Mouse (Mus musculus): Measurements from ENCODE around the gene Dcpp1. TPM values are rescaled to one million over a fixed set of nuclear protein-coding genes. Genes with fewer than 3 reads are reported as not detected.
"Not testable (repeated sequence)": the region's sequence is repeated elsewhere in the genome, so short reads cannot be mapped to it uniquely, and the experiment has no call there.

Gene Dcpp1
- not detected for total RNA-seq (2021)

DNA sequence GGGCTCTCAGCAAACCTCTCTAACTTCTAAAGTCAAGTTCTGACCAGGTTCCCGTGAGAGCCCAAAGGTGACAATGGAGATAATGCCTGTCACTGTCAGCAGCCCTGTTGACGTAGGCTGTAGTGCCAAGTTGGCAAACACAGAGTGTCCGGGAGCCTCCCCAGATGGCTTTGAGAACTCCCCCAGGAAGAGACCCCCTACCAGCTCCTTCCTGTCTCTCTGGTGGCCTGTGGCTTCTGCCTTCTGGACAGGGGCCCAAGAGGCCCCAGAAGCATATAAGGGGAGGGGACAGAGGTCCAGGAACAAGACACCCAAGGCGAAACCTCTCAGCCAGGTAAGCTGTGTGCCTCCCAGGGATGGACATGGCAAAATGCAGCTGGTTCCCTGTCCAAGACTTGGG is at the start of gene Dcpp1, which contains the start of gene Dcpp2:
TSS of gene Dcpp1 (plus strand) at position 301 of the 400 bp plus-strand sequence.
TSS of gene Dcpp2 (plus strand) at position 305 of the 400 bp plus-strand sequence.
- intact Hi-C loops (cut with DNase I); DNase-seq (ENCODE audit: low spot score in 2 of 2): not testable (repeated sequence)

GRCm38 (mm10) chr17:23831201-23831600 is 49.5 kb upstream of the Dcpp1 start:
- no peak for DNase-seq (ENCODE audit: low spot score in 2 of 2)
- intact Hi-C loops (cut with DNase I) = no loop called here

DNA sequence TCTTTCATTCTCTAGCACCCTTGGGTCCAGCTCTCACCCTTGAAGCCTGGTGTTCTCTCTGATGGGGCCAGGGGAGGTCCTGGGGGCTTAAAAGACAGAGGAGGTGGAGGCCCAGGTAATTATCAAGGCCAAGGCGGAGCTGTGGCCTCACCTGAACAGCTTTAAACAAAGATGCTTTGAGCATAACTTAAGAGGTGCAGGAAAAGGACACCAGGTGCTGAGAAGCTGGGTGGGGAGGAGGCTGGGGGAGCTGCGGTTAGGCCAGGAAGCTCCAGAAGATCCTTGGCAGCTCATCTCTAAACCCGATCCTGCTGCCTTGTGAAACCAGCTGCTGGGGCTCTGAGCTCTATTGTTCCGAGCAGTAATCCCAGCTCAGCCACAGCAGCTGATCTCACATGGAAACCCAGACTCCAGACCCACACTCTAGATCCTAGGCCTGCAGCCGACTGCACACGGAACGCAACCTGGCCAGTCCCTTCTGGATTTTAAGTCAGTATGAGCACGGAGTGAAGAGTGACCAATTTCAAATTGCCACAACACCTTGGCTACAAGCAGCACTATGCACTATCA is 44.6 kb upstream of the Dcpp1 start, which contains the start of gene Prss33:
TSS of gene Prss33 (minus strand) at position 51 of the 570 bp plus-strand sequence.
- intact Hi-C loops (cut with DNase I) = no loop called here
- DNase-seq (ENCODE audit: low spot score in 2 of 2) = no peak

DNA sequence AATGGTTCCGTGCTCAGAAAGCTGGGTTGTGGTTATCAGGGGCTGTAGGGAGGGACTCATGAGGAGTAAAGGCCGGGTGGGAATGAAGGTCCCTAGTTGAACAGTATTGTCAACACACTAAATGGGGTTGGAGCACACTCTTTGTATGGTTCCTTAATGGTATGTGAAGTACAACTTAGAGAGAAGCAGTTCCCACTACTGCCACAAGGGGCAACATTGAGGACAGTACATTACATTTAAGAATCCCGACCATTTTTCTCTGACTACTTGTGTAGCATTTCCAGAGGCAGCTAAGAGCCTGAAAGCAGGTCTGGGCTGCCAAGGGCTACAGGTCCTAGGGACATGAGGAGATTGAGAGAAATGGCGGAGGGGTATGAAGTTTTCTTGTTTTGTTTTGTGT is 39.5 kb upstream of the Dcpp1 start:
- intact Hi-C loops (cut with DNase I) = loop anchor here (5.0 kb wide), 1 partner anchor 69 kb away; the partner anchor contains the start of gene Flywch1
- peak; percentile 56 to 59 for DNase-seq (ENCODE audit: low spot score in 2 of 2)

- no peak for DNase-seq (ENCODE audit: low spot score in 2 of 2)
- intact Hi-C loops (cut with DNase I) = loop anchor here (5.0 kb wide), 1 partner anchor 71 kb away; the partner anchor contains the start of gene Flywch1
Observed at GRCm38 (mm10) chr17:23843141-23843811, 37.4 kb upstream of the Dcpp1 start.

DNA sequence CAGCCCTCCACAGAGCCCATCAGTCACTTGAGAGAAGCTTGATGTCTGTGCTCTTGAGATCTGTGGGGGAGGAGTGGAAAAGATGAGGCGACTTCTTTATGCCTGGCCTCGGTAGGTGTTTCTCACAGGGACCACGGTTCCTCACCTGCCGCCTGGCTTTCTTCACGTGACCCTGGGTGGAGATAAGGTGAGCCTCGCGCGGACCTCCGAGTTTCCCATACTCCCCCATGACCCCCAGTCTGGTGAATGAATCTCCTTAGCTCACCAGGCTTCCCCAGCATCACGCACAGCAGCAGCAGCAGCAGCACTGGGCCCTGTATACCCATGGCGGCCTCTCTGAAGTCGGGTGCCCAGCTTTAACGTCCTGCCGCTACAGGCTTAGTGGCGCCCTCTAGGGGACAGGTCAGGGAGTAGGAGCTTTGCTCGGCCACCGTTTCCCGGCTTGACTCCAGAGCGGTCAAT is 36.8 kb upstream of the Dcpp1 start, which contains the start of the genes Prss32 and Prss41:
TSS of gene Prss32 (plus strand) at position 44 of the 462 bp plus-strand sequence.
TSS of gene Prss41 (minus strand) at position 361 of the 462 bp plus-strand sequence.
- no peak for DNase-seq (ENCODE audit: low spot score in 2 of 2)
- intact Hi-C loops (cut with DNase I) = loop anchor here (5.0 kb wide), 1 partner anchor 72 kb away; the partner anchor contains the start of gene Flywch1

GRCm38 (mm10) chr17:23850028-23850427 is 30.6 kb upstream of the Dcpp1 start:
- intact Hi-C loops (cut with DNase I) = no loop called here
- DNase-seq (ENCODE audit: low spot score in 2 of 2) = no peak

GRCm38 (mm10) chr17:23850853-23851749 is 29.6 kb upstream of the Dcpp1 start:
- DNase-seq (ENCODE audit: low spot score in 2 of 2) = peak; percentile 47 to 53
- intact Hi-C loops (cut with DNase I) = no loop called here

DNA sequence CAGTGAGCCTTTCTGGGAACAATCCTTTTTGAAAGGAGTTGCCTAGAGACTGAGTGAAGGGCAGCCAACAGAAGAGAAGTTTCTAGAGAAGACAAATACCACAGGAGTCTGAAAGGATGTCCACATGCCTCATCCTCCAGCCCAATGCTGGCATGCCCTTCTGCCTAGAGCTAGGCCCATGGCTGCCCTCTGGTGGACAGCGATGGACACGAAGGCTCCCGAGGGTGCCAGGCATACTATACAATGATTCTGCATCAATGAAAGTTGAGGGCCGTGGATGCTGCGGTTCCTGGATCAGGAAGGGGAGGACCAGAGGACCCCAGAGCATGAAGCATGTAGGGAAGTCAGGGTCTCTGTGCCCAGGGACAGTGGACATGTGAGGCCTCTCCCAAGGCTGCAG is 27.4 kb upstream of the Dcpp1 start:
- intact Hi-C loops (cut with DNase I) = no loop called here
- peak in 1 of 2 experiments; percentile 6 for DNase-seq (ENCODE audit: low spot score in 2 of 2)

- intact Hi-C loops (cut with DNase I) = no loop called here
Observed at GRCm38 (mm10) chr17:23854229-23854765, 26.4 kb upstream of the Dcpp1 start.

GRCm38 (mm10) chr17:23857193-23857592 is 23.5 kb upstream of the Dcpp1 start:
- intact Hi-C loops (cut with DNase I) = no loop called here

More at GRCm38 (mm10) chr17:23854229-23854765, 26.4 kb upstream of the Dcpp1 start:
- no peak for DNase-seq (ENCODE audit: low spot score in 2 of 2)

GRCm38 (mm10) chr17:23857913-23858312 is 22.8 kb upstream of the Dcpp1 start:
- no peak for DNase-seq (ENCODE audit: low spot score in 2 of 2)
- intact Hi-C loops (cut with DNase I) = no loop called here

More at GRCm38 (mm10) chr17:23857193-23857592, 23.5 kb upstream of the Dcpp1 start:
- no peak for DNase-seq (ENCODE audit: low spot score in 2 of 2)

DNA sequence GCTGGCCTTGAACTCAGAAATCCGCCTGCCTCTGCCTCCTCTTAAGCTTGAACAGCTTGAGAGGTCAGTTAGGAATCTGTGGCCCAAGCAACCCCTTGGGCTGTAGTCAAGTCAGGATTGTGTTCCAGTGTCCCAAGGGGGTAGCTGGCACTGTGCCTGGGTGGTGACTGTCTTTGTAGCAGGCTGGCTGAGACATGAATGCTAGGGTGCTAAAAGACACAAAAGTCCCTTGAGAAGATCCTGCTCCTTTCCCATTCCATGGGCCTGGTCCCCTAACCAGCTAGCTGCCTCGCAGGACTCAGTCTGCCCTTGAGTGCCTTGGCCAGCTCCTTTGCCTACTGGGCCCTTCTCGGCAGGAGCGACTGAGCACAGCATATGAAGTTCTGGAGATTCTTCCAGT is 17.8 kb upstream of the Dcpp1 start:
- intact Hi-C loops (cut with DNase I) = no loop called here
- DNase-seq (ENCODE audit: low spot score in 2 of 2) = no peak

DNA sequence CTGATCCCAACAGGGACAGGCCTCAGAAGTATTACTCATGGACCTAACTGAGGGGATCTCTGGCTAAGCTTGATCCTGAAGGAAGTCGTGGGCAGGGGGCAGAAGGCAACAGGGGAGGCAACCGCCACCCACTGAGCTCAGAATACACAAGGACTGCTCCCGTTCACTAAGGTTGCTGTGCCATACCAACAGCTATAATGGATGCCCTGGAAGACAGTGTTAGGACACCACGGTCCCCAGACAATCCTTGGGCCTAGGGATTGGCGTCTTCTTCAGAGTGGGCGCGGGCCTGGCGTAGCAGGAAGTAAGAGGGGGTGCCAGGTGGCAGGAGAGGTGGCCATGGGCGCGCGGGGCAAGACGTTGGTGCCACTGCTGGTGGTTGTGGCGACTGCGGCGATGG is 12.9 kb upstream of the Dcpp1 start, which contains the start of gene Prss21:
TSS of gene Prss21 (plus strand) at position 301 of the 400 bp plus-strand sequence.
- DNase-seq (ENCODE audit: low spot score in 2 of 2) = no peak
- intact Hi-C loops (cut with DNase I) = no loop called here

DNA sequence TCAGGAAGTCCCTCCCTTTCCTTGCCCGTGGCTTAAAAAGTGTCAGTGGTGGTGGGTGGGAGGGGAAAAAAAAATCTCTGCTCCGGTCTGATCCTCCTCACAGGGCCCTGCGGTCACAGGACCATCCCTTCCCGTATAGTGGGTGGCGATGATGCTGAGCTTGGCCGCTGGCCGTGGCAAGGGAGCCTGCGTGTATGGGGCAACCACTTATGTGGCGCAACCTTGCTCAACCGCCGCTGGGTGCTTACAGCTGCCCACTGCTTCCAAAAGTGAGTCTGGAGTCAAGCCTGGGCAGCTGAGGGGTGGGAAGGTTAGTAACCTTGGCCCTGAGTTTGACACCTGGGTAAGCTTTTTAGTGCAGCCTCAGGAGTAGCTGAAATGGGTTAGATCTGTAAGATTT is 12.2 kb upstream of the Dcpp1 start:
- DNase-seq (ENCODE audit: low spot score in 2 of 2) = no peak
- intact Hi-C loops (cut with DNase I) = no loop called here

DNA sequence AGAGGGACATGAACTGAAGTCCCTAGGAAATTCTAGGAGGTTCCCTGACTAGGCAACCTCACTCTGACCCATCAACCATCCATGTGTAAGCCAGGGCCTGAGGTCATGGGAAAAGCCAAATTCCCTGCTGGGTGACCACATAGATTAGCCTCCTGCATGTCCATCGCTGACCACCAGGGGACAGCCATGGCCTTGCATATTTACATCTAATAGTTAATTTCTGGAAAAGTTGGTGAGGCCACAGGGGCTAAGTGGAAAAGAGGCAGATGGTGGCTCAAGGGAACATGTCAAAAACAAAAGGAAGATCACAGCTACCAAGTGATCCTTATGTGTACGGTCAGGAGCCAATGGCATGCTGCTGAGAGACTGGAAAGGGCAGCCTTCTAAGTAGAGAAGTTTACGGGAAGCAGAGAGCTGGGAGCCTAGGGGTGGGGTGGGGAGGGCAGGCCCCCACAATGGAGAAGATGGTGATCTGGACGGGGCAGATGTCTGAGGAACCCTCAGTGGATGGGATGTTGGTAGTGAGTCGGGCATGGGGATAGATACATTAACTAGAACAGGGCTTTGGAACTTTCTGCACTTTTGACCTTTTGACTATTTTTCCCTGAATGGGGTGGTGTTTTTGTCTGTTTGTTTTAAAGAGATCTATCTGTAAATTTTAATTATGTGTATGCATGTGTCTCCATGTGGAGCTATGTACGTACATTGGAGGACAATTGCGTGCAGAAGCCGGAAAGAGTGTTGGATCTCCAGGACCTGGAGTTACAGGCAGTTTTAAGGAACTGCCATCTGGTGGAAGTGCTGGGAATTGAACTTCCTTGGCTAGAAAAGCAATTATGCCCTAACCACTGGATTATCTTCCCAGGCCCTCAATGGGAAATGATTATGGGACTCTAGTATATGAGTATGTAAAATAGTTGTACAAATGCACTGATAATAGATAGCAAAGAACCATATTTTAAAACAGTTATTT is 6.5 kb upstream of the Dcpp1 start:
- intact Hi-C loops (cut with DNase I) = loop anchor here (1.0 kb wide), 1 partner anchor 86 kb away; no protein-coding TSS in a partner anchor
- peak in 1 of 2 experiments; percentile 45 for DNase-seq (ENCODE audit: low spot score in 2 of 2)

- DNase-seq (ENCODE audit: low spot score in 2 of 2) = peak; percentile 3 to 41
- intact Hi-C loops (cut with DNase I) = loop anchor here (5.0 kb wide), 1 partner anchor 46 kb away; no protein-coding TSS in a partner anchor
Observed at GRCm38 (mm10) chr17:23876741-23877140, 3.9 kb upstream of the Dcpp1 start.

- no peak for DNase-seq (ENCODE audit: low spot score in 2 of 2)
- intact Hi-C loops (cut with DNase I) = loop anchor here (5.0 kb wide), 1 partner anchor 45 kb away; no protein-coding TSS in a partner anchor
Observed at GRCm38 (mm10) chr17:23877166-23877565, 3.5 kb upstream of the Dcpp1 start.

Data from left cerebral cortex, postnatal 25 days (tissue).